Comparison of ENCODE assay signal across 24 mouse cellular contexts in genomic region chr8:120846018-120846417, GRCm38 (mm10).
DNase-seq lines count a peak whose midpoint lies in the region; ATAC-seq and TF ChIP-seq lines count a peak whose summit lies in the region.
"Had no signal": no experiment of that assay in that cellular context is flagged by ENCODE, and none has a peak within 500 bp of the region (broad histone marks: within the 10 kb centered on the region; RNA-seq: fewer than 3 reads in every experiment).

No protein-coding gene starts in this region.

- H3K4me1 ChIP-seq in neural tube, embryonic 15.5 days = peaks cover 16% of the 10 kb centered on the region
- peaks cover 6% of the 10 kb centered on the region; the same call in 1 of the 2 replicates for H3K4me1 ChIP-seq in embryonic facial prominence, embryonic 11.5 days (ENCODE audit: control insufficient read depth, insufficient read depth, low read length)
- peaks cover 17% of the 10 kb centered on the region for H3K4me1 ChIP-seq in limb, embryonic 11.5 days (ENCODE audit: control insufficient read depth, insufficient read depth, low read length)
- H3K4me1 ChIP-seq in kidney, embryonic 16.5 days (ENCODE audit: insufficient read depth, low read length) = peaks cover 12% of the 10 kb centered on the region

- 83% methylated on average over 5 of the region's 5 CpGs for WGBS in neural tube, embryonic 15.5 days
- 41% methylated on average over 5 of the region's 5 CpGs for WGBS in embryonic facial prominence, embryonic 11.5 days
- WGBS in limb, embryonic 11.5 days = 19% methylated on average over 5 of the region's 5 CpGs
- 48% methylated on average over 5 of the region's 5 CpGs for WGBS in kidney, embryonic 16.5 days

- intact Hi-C loops in left cerebral cortex, adult 2 months (cut with DNase I) = no loop called here

- no peak for TF ChIP-seq CTCF in left cerebral cortex, adult 2 months (IDR thresholded peaks at IDR 0.05)

- H3K9ac ChIP-seq in neural tube, embryonic 15.5 days (replicated peaks) = no peak overlapping the region
- H3K9ac ChIP-seq in embryonic facial prominence, embryonic 11.5 days (replicated peaks; ENCODE audit: low read length) = no peak overlapping the region
- H3K9ac ChIP-seq in limb, embryonic 11.5 days (ENCODE audit: low read length) = no peak overlapping the region
- no peak overlapping the region for H3K9ac ChIP-seq in kidney, embryonic 16.5 days (replicated peaks; ENCODE audit: low read length)
- H3K9ac ChIP-seq: embryonic facial prominence, embryonic 12.5 days; forebrain, embryonic 12.5 days; heart, embryonic 13.5 days; hindbrain, embryonic 15.5 days had no signal

- peaks cover 8% of the 10 kb centered on the region for H3K27me3 ChIP-seq in neural tube, embryonic 15.5 days (replicated peaks)
- peaks cover 3% of the 10 kb centered on the region; the same call in 1 of the 2 replicates for H3K27me3 ChIP-seq in embryonic facial prominence, embryonic 11.5 days (ENCODE audit: control insufficient read depth, insufficient read depth, low read length)
- H3K27me3 ChIP-seq in limb, embryonic 11.5 days (ENCODE audit: control insufficient read depth, insufficient read depth, low read length) = peaks cover 3% of the 10 kb centered on the region
- H3K27me3 ChIP-seq in kidney, embryonic 16.5 days (ENCODE audit: insufficient read depth, low read length) = 0 out of 2 replicates have a peak, but pooled peaks cover 13% of the 10 kb centered on the region

- no peak overlapping the region for H3K27ac ChIP-seq in neural tube, embryonic 15.5 days (replicated peaks)
- no peak overlapping the region for H3K27ac ChIP-seq in embryonic facial prominence, embryonic 11.5 days (replicated peaks; ENCODE audit: low read depth, low read length)
- no peak overlapping the region for H3K27ac ChIP-seq in limb, embryonic 11.5 days (replicated peaks; ENCODE audit: low read depth, low read length)
- no peak overlapping the region for H3K27ac ChIP-seq in kidney, embryonic 16.5 days (ENCODE audit: low read length)
- no peak overlapping the region for H3K27ac ChIP-seq in left cerebral cortex, adult 2 months
- H3K27ac ChIP-seq: embryonic facial prominence, embryonic 12.5 days; forebrain, embryonic 12.5 days; gastrocnemius, adult 2 months; heart, embryonic 13.5 days; hindbrain, embryonic 15.5 days had no signal

- H3K36me3 ChIP-seq in neural tube, embryonic 15.5 days = no peaks in the 10 kb centered on the region
- H3K36me3 ChIP-seq in embryonic facial prominence, embryonic 11.5 days (replicated peaks; ENCODE audit: control insufficient read depth, insufficient read depth, low read depth, low read length) = no peaks in the 10 kb centered on the region
- no peaks in the 10 kb centered on the region for H3K36me3 ChIP-seq in limb, embryonic 11.5 days (ENCODE audit: control insufficient read depth, insufficient read depth, low read length)
- H3K36me3 ChIP-seq in kidney, embryonic 16.5 days (ENCODE audit: insufficient read depth, low read length) = no peaks in the 10 kb centered on the region
- H3K36me3 ChIP-seq: embryonic facial prominence, embryonic 12.5 days; forebrain, embryonic 12.5 days; G1E; heart, embryonic 13.5 days; hindbrain, embryonic 15.5 days had no signal

- no peak overlapping the region for H3K4me2 ChIP-seq in neural tube, embryonic 15.5 days
- H3K4me2 ChIP-seq in embryonic facial prominence, embryonic 11.5 days (ENCODE audit: low read depth, low read length) = no peak overlapping the region
- no peak overlapping the region for H3K4me2 ChIP-seq in limb, embryonic 11.5 days (ENCODE audit: low read depth, severe bottlenecking)
- no peak overlapping the region for H3K4me2 ChIP-seq in kidney, embryonic 16.5 days (replicated peaks; ENCODE audit: low read depth, low read length)
- H3K4me2 ChIP-seq: embryonic facial prominence, embryonic 12.5 days; forebrain, embryonic 12.5 days; heart, embryonic 13.5 days; hindbrain, embryonic 15.5 days had no signal

- no peaks in the 10 kb centered on the region for H3K9me3 ChIP-seq in neural tube, embryonic 15.5 days (replicated peaks)
- no peaks in the 10 kb centered on the region for H3K9me3 ChIP-seq in embryonic facial prominence, embryonic 11.5 days (replicated peaks; ENCODE audit: control insufficient read depth, low read length)
- no peaks in the 10 kb centered on the region for H3K9me3 ChIP-seq in limb, embryonic 11.5 days (ENCODE audit: control insufficient read depth, low read length)
- H3K9me3 ChIP-seq in kidney, embryonic 16.5 days (ENCODE audit: low read length) = no peaks in the 10 kb centered on the region
- H3K9me3 ChIP-seq: embryonic facial prominence, embryonic 12.5 days; forebrain, embryonic 12.5 days; heart, embryonic 13.5 days; hindbrain, embryonic 15.5 days had no signal

- no peak overlapping the region for H3K4me3 ChIP-seq in neural tube, embryonic 15.5 days (replicated peaks)
- H3K4me3 ChIP-seq in embryonic facial prominence, embryonic 11.5 days (ENCODE audit: low read depth, low read length) = no peak overlapping the region
- H3K4me3 ChIP-seq in limb, embryonic 11.5 days (ENCODE audit: low read depth, low read length) = no peak overlapping the region
- H3K4me3 ChIP-seq in kidney, embryonic 16.5 days (ENCODE audit: low read length) = no peak overlapping the region
- no peak overlapping the region for H3K4me3 ChIP-seq in left cerebral cortex, adult 2 months
- H3K4me3 ChIP-seq: embryonic facial prominence, embryonic 12.5 days; forebrain, embryonic 12.5 days; gastrocnemius, adult 2 months; heart, embryonic 13.5 days; hindbrain, embryonic 15.5 days had no signal

- no peak for ATAC-seq in neural tube, embryonic 15.5 days (ENCODE audit: low FRiP score)
- ATAC-seq in embryonic facial prominence, embryonic 11.5 days (replicated peaks; ENCODE audit: insufficient number of reproducible peaks, low FRiP score, low TSS enrichment, low read depth) = no peak; the same call in 1 of the 2 replicates
- peak; percentile 57 for ATAC-seq in limb, embryonic 11.5 days (ENCODE audit: insufficient number of reproducible peaks, low FRiP score, low TSS enrichment, low read depth)
- ATAC-seq in kidney, embryonic 16.5 days (ENCODE audit: low FRiP score, low TSS enrichment) = no peak
- ATAC-seq: CD4-positive, CD25-positive, alpha-beta regulatory T cell, adult 4 months; forebrain, embryonic 16.5 days; intestine, embryonic 16.5 days had no signal

- peak; percentile 63 for DNase-seq in neural tube, embryonic 10.5 days (ENCODE audit: extremely low spot score, low spot score)
- peak; percentile 76 for DNase-seq in embryonic facial prominence, embryonic 11.5 days (ENCODE audit: low spot score)
- DNase-seq in limb, embryonic 11.5 days (ENCODE audit: low spot score) = peak; percentile 78
- no peak for DNase-seq in left cerebral cortex, adult 2 months (ENCODE audit: extremely low spot score in 1 of 2, low spot score in 2 of 2)
- no peak for DNase-seq in cerebellum, postnatal 36 days
- DNase-seq: adrenal gland, adult 8-10 months; B cell, adult 2 months; cerebellum, adult 11 months; cerebellum, adult 8-10 months; cerebellum, postnatal 14 days; gastrocnemius, adult 2 months; gastrocnemius, postnatal 36 days; heart, adult 11 months; heart, postnatal 36 days had no signal

Comparison
In these comparisons a context has a peak if more than half of its experiments do, and no peak if none do; other contexts are left out.
1. DNase-seq: peak in neural tube, embryonic 10.5 days (single experiment), embryonic facial prominence, embryonic 11.5 days (single experiment) and limb, embryonic 11.5 days (single experiment); none in left cerebral cortex, adult 2 months (0 of 2) and cerebellum, postnatal 36 days (0 of 2).